Mouse (Mus musculus): ENCODE results near the gene Bnc2. TPM values are rescaled to one million over a fixed set of nuclear protein-coding genes. Genes with fewer than 3 reads are reported as not detected.

Gene Bnc2
- polyA plus RNA-seq, 1 experiment: 1.1 TPM

DNA sequence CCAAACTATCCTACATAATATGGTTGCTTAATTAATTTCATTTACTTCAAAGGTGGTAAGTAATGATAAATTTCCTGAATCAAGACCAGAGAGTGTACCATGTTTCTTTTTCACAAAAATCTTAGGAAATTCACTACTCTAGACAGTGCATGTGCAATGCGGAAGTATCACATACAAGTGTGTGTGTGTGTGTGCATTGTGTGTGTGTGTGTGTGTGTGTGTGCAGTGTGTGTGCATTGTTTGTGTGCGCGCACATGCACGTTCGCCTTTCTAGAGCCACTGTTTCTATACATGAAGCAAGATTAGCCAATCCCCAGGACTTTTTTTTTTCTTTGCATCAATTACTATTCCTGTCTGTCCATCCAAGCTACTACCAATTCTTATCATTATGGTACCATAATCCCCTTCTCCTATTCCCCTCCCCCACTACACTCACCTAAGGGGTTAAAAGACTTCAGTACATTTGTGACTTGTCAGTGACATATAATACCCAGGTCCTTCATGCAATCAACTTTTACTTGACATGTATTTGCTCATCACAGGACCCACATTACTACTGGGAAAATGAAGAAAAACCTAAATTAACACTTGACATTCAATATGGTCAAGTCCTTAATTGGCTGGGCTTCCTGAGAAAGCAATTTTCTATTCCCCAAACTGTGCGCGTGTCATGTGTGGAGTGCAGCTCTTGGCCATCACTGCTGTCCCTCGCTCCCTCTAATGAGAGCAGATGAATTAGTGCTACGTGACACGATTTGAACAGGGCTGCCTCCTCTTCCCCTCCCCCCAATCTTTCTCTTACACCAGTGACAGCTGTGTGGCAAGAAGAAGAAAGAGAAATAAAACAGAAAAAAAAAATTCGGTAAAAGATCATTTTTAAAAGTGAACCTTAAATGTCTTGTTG, 145.9 kb downstream of the Bnc2 start:
- WGBS: 89% methylated on average over 11 of the region's 11 CpGs
- TF ChIP-seq POLR2A (IDR thresholded peaks at IDR 0.05; ENCODE audit: low read depth, low read length) (no peak), CTCF (IDR thresholded peaks at IDR 0.05; ENCODE audit: extremely low read depth, insufficient read length, insufficient replicate concordance, low read depth, low read length) (no peak)
- Histone ChIP-seq H3K27me3 (ENCODE audit: control insufficient read depth, insufficient read depth, low read length) (no peaks in the 10 kb centered on the region), H3K4me3 (ENCODE audit: low read depth, low read length) (no peak overlapping the region), H3K27ac (ENCODE audit: insufficient read depth, low read depth, low read length) (no peak overlapping the region), H3K4me1 (ENCODE audit: control insufficient read depth, insufficient read depth, insufficient read length, low read length) (no peaks in the 10 kb centered on the region), H3K36me3 (ENCODE audit: control insufficient read depth, insufficient read depth, low read length) (no peaks in the 10 kb centered on the region)

DNA sequence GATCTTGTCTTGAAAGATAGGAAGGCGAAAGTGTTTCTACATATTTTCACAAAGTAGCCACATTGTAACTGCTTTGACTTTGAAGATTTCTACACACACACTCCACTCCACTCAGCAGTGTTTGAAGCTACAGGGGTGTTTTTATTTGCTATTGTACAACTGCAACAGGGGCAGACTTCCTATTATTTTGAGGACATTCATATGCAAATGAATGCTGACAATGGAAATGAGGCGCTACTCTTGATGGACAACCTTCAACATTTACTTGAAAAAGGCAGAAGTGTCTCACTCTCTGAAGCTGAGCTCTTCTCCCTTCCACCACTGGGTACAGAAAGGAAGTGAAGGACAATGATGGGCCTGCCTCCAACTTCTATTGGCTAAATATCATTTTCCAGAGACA, 146.7 kb downstream of the Bnc2 start:
- TF ChIP-seq POLR2A (IDR thresholded peaks at IDR 0.05; ENCODE audit: low read depth, low read length): no peak
- no peak for TF ChIP-seq CTCF (IDR thresholded peaks at IDR 0.05; ENCODE audit: extremely low read depth, insufficient read length, insufficient replicate concordance, low read depth, low read length)
- no peak overlapping the region for H3K4me3 ChIP-seq (ENCODE audit: low read depth, low read length)
- WGBS: 85% methylated on average over 2 of the region's 2 CpGs
- no peaks in the 10 kb centered on the region for H3K4me1 ChIP-seq (ENCODE audit: control insufficient read depth, insufficient read depth, insufficient read length, low read length)
- no peak overlapping the region for H3K27ac ChIP-seq (ENCODE audit: insufficient read depth, low read depth, low read length)
- H3K36me3 ChIP-seq (ENCODE audit: control insufficient read depth, insufficient read depth, low read length): no peaks in the 10 kb centered on the region
- no peaks in the 10 kb centered on the region for H3K27me3 ChIP-seq (ENCODE audit: control insufficient read depth, insufficient read depth, low read length)

GRCm38 (mm10) chr4:84527066-84527933, 147.8 kb downstream of the Bnc2 start:
- no peaks in the 10 kb centered on the region for H3K36me3 ChIP-seq (ENCODE audit: control insufficient read depth, insufficient read depth, low read length)
- WGBS: 42% methylated on average over 15 of the region's 15 CpGs
- no peaks in the 10 kb centered on the region for H3K27me3 ChIP-seq (ENCODE audit: control insufficient read depth, insufficient read depth, low read length)
- no peaks in the 10 kb centered on the region for H3K4me1 ChIP-seq (ENCODE audit: control insufficient read depth, insufficient read depth, insufficient read length, low read length)
- H3K27ac ChIP-seq (ENCODE audit: insufficient read depth, low read depth, low read length): no peak overlapping the region
- H3K4me3 ChIP-seq (ENCODE audit: low read depth, low read length): no peak overlapping the region
- TF ChIP-seq POLR2A (IDR thresholded peaks at IDR 0.05; ENCODE audit: low read depth, low read length) (no peak), CTCF (IDR thresholded peaks at IDR 0.05; ENCODE audit: extremely low read depth, insufficient read length, insufficient replicate concordance, low read depth, low read length) (no peak)

DNA sequence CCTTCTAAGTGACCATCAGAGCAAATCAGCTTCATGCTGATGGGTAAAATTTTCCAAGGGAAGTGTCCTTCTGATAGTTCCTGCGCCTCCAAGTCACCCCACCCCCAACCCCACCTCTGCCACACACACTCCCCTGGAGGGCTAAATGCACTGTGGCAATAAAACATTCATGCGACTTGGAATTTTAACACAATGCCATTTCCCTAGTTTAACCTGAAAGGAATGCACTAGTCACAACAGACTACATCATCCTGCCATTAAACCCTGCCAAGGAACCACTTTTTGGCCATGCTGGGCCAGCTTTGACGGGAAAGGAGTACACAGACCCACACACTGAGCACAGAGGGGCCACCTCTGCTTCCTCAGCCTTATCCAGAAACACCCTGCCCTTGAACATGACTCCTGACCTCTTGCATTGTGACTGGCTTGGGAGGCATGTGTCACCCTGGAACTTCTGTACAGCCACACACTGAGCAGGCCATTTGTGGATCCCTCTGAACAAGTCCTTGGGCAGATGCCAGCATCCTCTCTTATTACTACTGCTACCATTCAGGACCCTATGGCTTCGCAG, 151.3 kb downstream of the Bnc2 start:
- no peak overlapping the region for H3K4me3 ChIP-seq (ENCODE audit: low read depth, low read length)
- 43% methylated on average over 4 of the region's 4 CpGs for WGBS
- H3K27me3 ChIP-seq (ENCODE audit: control insufficient read depth, insufficient read depth, low read length): no peaks in the 10 kb centered on the region
- no peaks in the 10 kb centered on the region for H3K4me1 ChIP-seq (ENCODE audit: control insufficient read depth, insufficient read depth, insufficient read length, low read length)
- H3K36me3 ChIP-seq (ENCODE audit: control insufficient read depth, insufficient read depth, low read length): no peaks in the 10 kb centered on the region
- TF ChIP-seq POLR2A (IDR thresholded peaks at IDR 0.05; ENCODE audit: low read depth, low read length) (no peak), CTCF (IDR thresholded peaks at IDR 0.05; ENCODE audit: extremely low read depth, insufficient read length, insufficient replicate concordance, low read depth, low read length) (no peak)
- H3K27ac ChIP-seq (ENCODE audit: insufficient read depth, low read depth, low read length): no peak overlapping the region

GRCm38 (mm10) chr4:84523211-84523610, 151.9 kb downstream of the Bnc2 start:
- Histone ChIP-seq H3K27ac (ENCODE audit: insufficient read depth, low read depth, low read length) (no peak overlapping the region), H3K4me3 (ENCODE audit: low read depth, low read length) (no peak overlapping the region), H3K27me3 (ENCODE audit: control insufficient read depth, insufficient read depth, low read length) (no peaks in the 10 kb centered on the region), H3K4me1 (ENCODE audit: control insufficient read depth, insufficient read depth, insufficient read length, low read length) (no peaks in the 10 kb centered on the region), H3K36me3 (ENCODE audit: control insufficient read depth, insufficient read depth, low read length) (no peaks in the 10 kb centered on the region)
- whole genome bisulfite sequencing: 28% methylated on average over 5 of the region's 5 CpGs
- TF ChIP-seq POLR2A (IDR thresholded peaks at IDR 0.05; ENCODE audit: low read depth, low read length) (no peak), CTCF (IDR thresholded peaks at IDR 0.05; ENCODE audit: extremely low read depth, insufficient read length, insufficient replicate concordance, low read depth, low read length) (no peak)

DNA sequence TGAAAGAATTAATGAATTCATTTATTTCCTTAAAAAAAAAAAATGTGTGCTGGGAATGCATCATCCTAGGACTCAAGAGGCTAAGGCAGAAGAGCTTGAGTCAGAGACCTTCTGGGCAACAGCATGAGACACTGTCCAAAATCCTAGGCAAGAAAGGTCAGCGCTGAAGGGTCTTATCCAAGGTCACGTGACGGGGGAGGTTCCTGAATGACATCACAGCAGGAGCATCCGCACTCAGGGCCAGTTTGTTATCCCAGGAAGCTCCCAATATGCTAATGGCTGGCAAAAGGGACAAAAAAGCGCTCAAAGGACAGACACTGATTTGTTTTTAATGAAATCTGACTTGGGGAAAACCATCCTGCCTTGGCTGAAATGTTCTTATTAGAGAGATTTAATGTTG, 153.5 kb downstream of the Bnc2 start:
- Histone ChIP-seq H3K27me3 (ENCODE audit: control insufficient read depth, insufficient read depth, low read length) (no peaks in the 10 kb centered on the region), H3K36me3 (ENCODE audit: control insufficient read depth, insufficient read depth, low read length) (no peaks in the 10 kb centered on the region), H3K4me1 (ENCODE audit: control insufficient read depth, insufficient read depth, insufficient read length, low read length) (no peaks in the 10 kb centered on the region), H3K27ac (ENCODE audit: insufficient read depth, low read depth, low read length) (no peak overlapping the region), H3K4me3 (ENCODE audit: low read depth, low read length) (no peak overlapping the region)
- WGBS: 77% methylated on average over 5 of the region's 5 CpGs
- TF ChIP-seq CTCF (IDR thresholded peaks at IDR 0.05; ENCODE audit: extremely low read depth, insufficient read length, insufficient replicate concordance, low read depth, low read length): no peak
- no peak for TF ChIP-seq POLR2A (IDR thresholded peaks at IDR 0.05; ENCODE audit: low read depth, low read length)
